Mouse (Mus musculus): ENCODE results near the gene Mief1.

Gene Mief1

GRCm38 (mm10) chr15:80263610-80264575 lies 30.1 kb downstream of the Mief1 start, which contains the start of gene Rps19bp1:
Rps19bp1 (minus strand) TSS chr15:80264315.
- peak; percentile 79 for DNase-seq

DNA sequence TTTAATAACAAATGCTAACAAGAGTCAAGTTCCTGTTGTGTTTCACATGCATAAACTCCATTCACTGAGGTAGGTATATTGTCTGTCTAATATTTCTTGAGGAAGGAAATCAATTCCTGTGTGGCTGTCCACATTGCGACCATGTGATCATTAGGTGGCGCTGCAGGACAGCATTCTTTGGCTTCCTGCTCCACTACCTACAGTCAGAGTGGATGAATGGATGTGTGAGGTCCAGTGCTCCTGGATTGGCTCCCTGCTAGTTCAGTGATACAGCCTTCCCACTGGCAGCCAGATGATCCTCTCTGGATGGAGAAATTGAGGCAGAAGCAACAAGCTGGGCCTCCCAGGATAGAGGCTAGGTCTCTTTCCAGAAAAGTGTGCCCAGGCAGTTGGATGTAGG lies 32.5 kb downstream of the Mief1 start:
- peak; percentile 86 for DNase-seq

- no peak for DNase-seq
Measured at GRCm38 (mm10) chr15:80271858-80272396, 38.1 kb downstream of the Mief1 start.

DNA sequence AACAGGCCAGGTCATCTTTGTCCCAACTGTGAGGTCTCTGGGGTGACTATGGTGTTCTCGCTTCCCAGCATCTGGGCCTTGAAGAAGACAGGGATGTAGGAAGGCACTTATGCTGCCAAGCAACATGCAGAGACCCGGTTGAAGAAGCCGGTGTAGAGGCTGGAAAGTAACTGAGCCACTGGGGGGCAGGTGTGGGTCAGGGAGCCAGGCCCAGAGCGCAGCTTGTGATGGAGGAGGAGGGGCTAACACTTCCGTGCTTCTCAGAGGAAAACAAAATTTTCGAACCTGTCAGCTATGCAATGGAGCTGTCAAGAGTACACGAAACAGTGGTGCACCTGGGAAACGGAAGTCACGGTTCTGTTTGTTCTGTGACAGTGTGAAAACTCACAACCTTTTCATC lies 43.3 kb downstream of the Mief1 start:
- no peak for DNase-seq

GRCm38 (mm10) chr15:80277625-80278024 lies 43.8 kb downstream of the Mief1 start:
- DNase-seq: no peak

GRCm38 (mm10) chr15:80278121-80278759 lies 44.4 kb downstream of the Mief1 start:
- DNase-seq: peak; percentile 68

DNA sequence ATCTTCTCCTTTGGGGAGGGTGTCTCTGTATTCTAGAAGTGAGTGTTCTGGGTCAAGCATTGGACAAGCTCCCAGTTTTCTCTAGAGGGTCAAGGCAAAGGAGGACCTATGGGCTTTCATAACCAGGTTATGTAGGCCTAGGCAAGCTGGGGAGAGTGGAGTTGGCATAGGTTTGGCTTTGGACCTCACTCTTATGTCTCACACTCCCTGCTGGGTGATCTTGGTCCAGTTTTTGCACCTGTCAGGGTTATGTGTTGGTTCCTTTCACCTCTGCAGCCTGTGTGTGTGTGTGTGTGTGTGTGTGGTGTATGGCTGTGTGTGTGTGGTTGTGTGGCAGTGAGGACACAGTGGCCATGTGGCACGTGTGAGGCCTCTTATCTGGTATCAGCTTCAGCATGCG lies 45.2 kb downstream of the Mief1 start:
- DNase-seq: no peak

DNA sequence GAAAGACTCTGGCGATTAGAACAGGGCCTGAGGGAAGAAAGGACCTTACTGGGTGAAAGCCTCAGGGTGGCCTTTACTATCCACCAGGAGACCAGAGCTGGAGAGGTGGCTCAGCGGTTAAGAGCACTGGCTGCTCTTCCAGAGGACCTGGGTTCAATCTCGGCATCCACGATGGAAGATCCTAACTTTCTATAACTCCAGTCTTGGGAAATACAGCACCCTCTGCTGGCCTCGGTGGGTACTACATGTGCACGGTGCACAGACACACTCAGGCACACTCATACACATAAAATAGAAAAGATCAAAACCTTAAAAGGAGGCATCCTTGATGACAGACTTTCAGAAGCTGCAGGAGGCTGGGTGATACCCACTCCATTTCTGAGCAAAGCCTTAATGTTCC lies 46.8 kb downstream of the Mief1 start:
- DNase-seq: no peak

- DNase-seq: peak; percentile 77
Measured at GRCm38 (mm10) chr15:80286851-80287415, 53.1 kb downstream of the Mief1 start, which contains the start of gene Cacna1i. Cacna1i (plus strand) TSS chr15:80287238.

DNA sequence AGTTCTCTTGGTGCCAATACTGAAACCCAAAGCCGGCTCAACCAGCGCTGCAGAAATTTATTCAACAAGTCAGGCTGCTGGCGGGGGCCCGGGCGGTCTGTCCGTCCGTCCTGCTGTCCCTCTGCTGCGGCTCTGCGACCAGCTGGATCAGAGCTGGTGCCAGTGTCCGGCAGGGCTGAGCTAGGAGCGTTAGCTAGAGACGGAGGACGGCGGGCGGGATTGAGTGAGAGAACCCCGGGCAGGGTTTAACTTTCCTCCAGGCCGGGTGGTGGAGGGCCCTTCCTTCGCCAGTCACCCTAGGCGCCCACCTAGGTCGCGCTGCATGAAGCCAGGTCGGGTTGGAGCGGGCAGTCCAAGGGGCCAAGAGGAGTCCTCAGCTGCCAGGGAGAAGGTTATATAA lies 54.2 kb downstream of the Mief1 start:
- DNase-seq: peak; percentile 67

DNA sequence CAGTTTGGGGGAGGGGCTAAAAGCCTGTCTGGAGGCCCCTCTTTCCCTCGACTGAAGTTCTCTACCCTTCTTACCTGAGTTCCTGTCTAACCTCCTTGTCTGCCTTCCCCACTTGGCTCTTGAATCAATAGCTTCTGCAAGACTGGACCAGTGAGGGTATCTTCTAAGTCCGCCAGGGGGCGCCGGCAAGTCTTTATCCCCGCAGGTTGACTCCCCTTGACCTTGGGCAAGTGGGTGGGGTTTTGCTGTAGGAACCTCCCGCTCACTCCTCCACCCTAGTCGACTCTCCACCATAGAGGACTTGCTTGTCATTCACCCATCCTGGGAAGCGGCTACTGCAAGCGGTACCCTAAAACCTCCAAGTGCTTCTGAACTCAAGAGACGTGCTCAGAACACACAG lies 55.6 kb downstream of the Mief1 start:
- DNase-seq: peak; percentile 79

GRCm38 (mm10) chr15:80297146-80297545 lies 63.3 kb downstream of the Mief1 start:
- no peak for DNase-seq

All from cerebellum, adult 8-10 months (tissue).